Mouse (Mus musculus) lung, embryonic 14.5 days (tissue): ENCODE data around the gene Mrpl35. TPM values are rescaled to one million over a fixed set of nuclear protein-coding genes. Genes with fewer than 3 reads are reported as not detected.
A peak's percentile ranks its signal among the peaks of the same experiment; 100 is the strongest.

Source experiments
- ATAC-seq: fragments of 200-750 bp; cut with Nextera tagmentation; 2 replicates; pipeline ENCODE4 v1.8.0; 2017; ENCODE audit warnings: mild to moderate bottlenecking, moderate TSS enrichment, moderate library complexity; ENCODE audit not compliant: insufficient read depth
- DNase-seq: peaks from one replicate; pipeline ENCODE4 v3.0.0-alpha.2; 2015
- H3K27ac ChIP-seq: fragments of 300-500 bp; sonication (generic); 2 replicates; pipeline ENCODE4 v1.5.1; 2014; ENCODE audit warnings: low read depth, mild to moderate bottlenecking, moderate library complexity
- H3K27me3 ChIP-seq: fragments of 300-500 bp; sonication (generic); 2 replicates; pipeline ENCODE4 v1.6.1; 2014; ENCODE audit warnings: low read length, control low read depth; ENCODE audit not compliant: insufficient read depth
- H3K36me3 ChIP-seq: fragments of 300-500 bp; sonication (generic); 2 replicates; pipeline ENCODE4 v1.6.1; 2014; ENCODE audit warnings: control low read depth; ENCODE audit not compliant: insufficient read depth
- H3K4me1 ChIP-seq: fragments of 300-500 bp; sonication (generic); 2 replicates; pipeline ENCODE4 v1.6.1; 2014; ENCODE audit warnings: antibody characterized with exemption, control low read depth; ENCODE audit not compliant: insufficient read depth
- H3K4me2 ChIP-seq: fragments of 300-500 bp; sonication (generic); 2 replicates; pipeline ENCODE4 v1.6.1; 2014; ENCODE audit warnings: mild to moderate bottlenecking
- H3K4me3 ChIP-seq: fragments of 300-500 bp; sonication (generic); 2 replicates; pipeline ENCODE4 v1.5.1; 2014; ENCODE audit warnings: low read depth, low read length
- H3K9ac ChIP-seq: fragments of 300-500 bp; sonication (generic); 2 replicates; pipeline ENCODE4 v1.6.1; 2014
- H3K9me3 ChIP-seq: fragments of 300-500 bp; sonication (generic); 2 replicates; pipeline ENCODE4 v1.6.1; 2016; ENCODE audit warnings: low read depth, low read length, control low read depth
- CTCF ChIP-seq: IDR thresholded peaks from 2 replicates; pipeline ENCODE4 v1.5.1; 2016; ENCODE audit warnings: antibody characterized with exemption, low read depth
- WGBS: fragments of 180-500 bp; shearing (Covaris S2); extraction: QIAGEN DNeasy Blood & Tissue Kit; methylation state at CpG from one replicate; pipeline ENCODE4 v1.1.7; 2014; 5-methylcytosine and 5-hydroxymethylcytosine counted together
- polyA plus RNA-seq: library from polyadenylated mRNA; unstranded; fragments of >200 nt; fragmentation: Nextera tagmentation; extraction: Ambion mirVana; gene quantifications from 2 replicates; pipeline ENCODE4 v1.2.1, GENCODE M21; 2014

The Mrpl35 gene
- polyA plus RNA-seq, 1 experiment from 2014 or later = 66.7 TPM

GRCm38 (mm10) chr6:71836811-71837210 is 10.0 kb upstream of the Mrpl35 start:
- ATAC-seq (no peak), DNase-seq (no peak)
- H3K36me3 ChIP-seq = peaks cover 9% of the 10 kb centered on the region; the same call in 1 of the 2 replicates
- whole genome bisulfite sequencing = 85% methylated on average over 2 of the region's 2 CpGs
- no peak overlapping the region for H3K4me3 ChIP-seq
- no peaks in the 10 kb centered on the region for H3K27me3 ChIP-seq
- H3K9me3 ChIP-seq = no peaks in the 10 kb centered on the region
- H3K4me1 ChIP-seq = peaks cover 5% of the 10 kb centered on the region; the same call in 1 of the 2 replicates
- no peak overlapping the region for H3K27ac ChIP-seq
- H3K9ac ChIP-seq = no peak overlapping the region
- TF ChIP-seq CTCF = no peak
- H3K4me2 ChIP-seq = no peak overlapping the region

- H3K4me1 ChIP-seq = peaks cover 5% of the 10 kb centered on the region; the same call in 1 of the 2 replicates
- peak; percentile 99 for ATAC-seq
These were observed 4.8 kb upstream of the Mrpl35 start for GRCm38 (mm10) chr6:71831581-71831960.

GRCm38 (mm10) chr6:71830690-71831580 is 4.2 kb upstream of the Mrpl35 start, which contains the start of gene Immt:
TSS of gene Immt (plus strand) at chr6:71831331.
- H3K9ac ChIP-seq = peak within 1 kb of the TSS; percentile 85
- no peak; the same call in none of the 2 replicates for TF ChIP-seq CTCF
- H3K9me3 ChIP-seq = no peaks in the 10 kb centered on the region
- H3K27ac ChIP-seq = peak within 1 kb of the TSS; percentile 90
- no peaks in the 10 kb centered on the region for H3K27me3 ChIP-seq
- peak; percentile 99 for ATAC-seq
- H3K4me2 ChIP-seq = peak within 1 kb of the TSS; percentile 83
- peak within 1 kb of the TSS; percentile 93 for H3K4me3 ChIP-seq
- peaks cover 5% of the 10 kb centered on the region; the same call in 1 of the 2 replicates for H3K4me1 ChIP-seq
- under 1% methylated on average over 64 of the region's 64 CpGs for WGBS
- peak; percentile 98 for DNase-seq
- peaks cover 9% of the 10 kb centered on the region; the same call in 1 of the 2 replicates for H3K36me3 ChIP-seq

More at GRCm38 (mm10) chr6:71831581-71831960, 4.8 kb upstream of the Mrpl35 start:
- H3K9ac ChIP-seq = peak overlapping the region; percentile 85
- H3K27ac ChIP-seq = peak overlapping the region; percentile 90
- peak overlapping the region; percentile 83 for H3K4me2 ChIP-seq
- no peak; the same call in 1 of the 2 replicates for TF ChIP-seq CTCF
- peak overlapping the region; percentile 93 for H3K4me3 ChIP-seq
- H3K27me3 ChIP-seq = no peaks in the 10 kb centered on the region
- H3K9me3 ChIP-seq = no peaks in the 10 kb centered on the region
- 0% methylated on average over 21 of the region's 21 CpGs for WGBS
- H3K36me3 ChIP-seq = peaks cover 9% of the 10 kb centered on the region; the same call in 1 of the 2 replicates
- DNase-seq = peak; percentile 97

GRCm38 (mm10) chr6:71829768-71830167 is 3.0 kb upstream of the Mrpl35 start:
- H3K36me3 ChIP-seq = peaks cover 7% of the 10 kb centered on the region; the same call in 1 of the 2 replicates
- H3K4me3 ChIP-seq = no peak overlapping the region
- no peaks in the 10 kb centered on the region for H3K27me3 ChIP-seq
- H3K9ac ChIP-seq = no peak overlapping the region
- no peak overlapping the region for H3K27ac ChIP-seq
- TF ChIP-seq CTCF = no peak
- DNase-seq (no peak), ATAC-seq (no peak)
- no peaks in the 10 kb centered on the region for H3K9me3 ChIP-seq
- 80% methylated on average over 9 of the region's 9 CpGs for whole genome bisulfite sequencing
- peaks cover 5% of the 10 kb centered on the region; the same call in 1 of the 2 replicates for H3K4me1 ChIP-seq
- peak overlapping the region; percentile 83; the same call in 1 of the 2 replicates for H3K4me2 ChIP-seq

GRCm38 (mm10) chr6:71823961-71824360 is 2.8 kb downstream of the Mrpl35 start:
- Histone ChIP-seq H3K4me1 (no peaks in the 10 kb centered on the region), H3K9ac (no peak overlapping the region), H3K4me3 (peak overlapping the region; percentile 49), H3K27me3 (no peaks in the 10 kb centered on the region), H3K27ac (no peak overlapping the region), H3K36me3 (no peaks in the 10 kb centered on the region), H3K9me3 (no peaks in the 10 kb centered on the region), H3K4me2 (peak overlapping the region; percentile 67)
- 31% methylated on average over 3 of the region's 3 CpGs for WGBS
- TF ChIP-seq CTCF = no peak
- peak; percentile 55; the same call in 1 of the 2 replicates for ATAC-seq
- DNase-seq = peak; percentile 15

- no peak overlapping the region for H3K27ac ChIP-seq
- no peaks in the 10 kb centered on the region for H3K4me1 ChIP-seq
- peak; percentile 95 for DNase-seq
- peaks cover 2% of the 10 kb centered on the region; the same call in 1 of the 2 replicates for H3K36me3 ChIP-seq
- peak overlapping the region; percentile 49 for H3K4me3 ChIP-seq
- H3K4me2 ChIP-seq = peak overlapping the region; percentile 67
- peak; percentile 92 for ATAC-seq
- H3K27me3 ChIP-seq = no peaks in the 10 kb centered on the region
- TF ChIP-seq CTCF = no peak
- peak overlapping the region; percentile 43 for H3K9ac ChIP-seq
- no peaks in the 10 kb centered on the region for H3K9me3 ChIP-seq
- under 1% methylated on average over 19 of the region's 19 CpGs for WGBS
These were observed 3.3 kb downstream of the Mrpl35 start for GRCm38 (mm10) chr6:71823488-71823887.

- Histone ChIP-seq H3K9ac (peak overlapping the region; percentile 43), H3K27ac (no peak overlapping the region), H3K4me2 (peak overlapping the region; percentile 67), H3K9me3 (no peaks in the 10 kb centered on the region), H3K27me3 (no peaks in the 10 kb centered on the region), H3K4me1 (no peaks in the 10 kb centered on the region), H3K36me3 (peaks cover 6% of the 10 kb centered on the region), H3K4me3 (peak overlapping the region; percentile 49)
- ATAC-seq = peak; percentile 65
- no peak for TF ChIP-seq CTCF
- DNase-seq = no peak
- WGBS = 0% methylated on average over 7 of the region's 7 CpGs
These were observed 3.7 kb downstream of the Mrpl35 start for GRCm38 (mm10) chr6:71823085-71823484.
